Mouse (Mus musculus): ENCODE results near the gene Coasy.

Gene Coasy

GRCm38 (mm10) chr11:101082208-101083082 is at the start of gene Coasy:
Gene Coasy, plus strand, starts transcription at chr11:101082565.
- peak; percentile 87 for DNase-seq

GRCm38 (mm10) chr11:101033856-101034500 is 48.4 kb upstream of the Coasy start:
- DNase-seq, result no peak

GRCm38 (mm10) chr11:101034614-101035327 is 47.6 kb upstream of the Coasy start:
- DNase-seq, result no peak

GRCm38 (mm10) chr11:101035328-101035695 is 47.1 kb upstream of the Coasy start:
- DNase-seq, result no peak

- no peak for DNase-seq
Observed at GRCm38 (mm10) chr11:101037795-101038194, 44.6 kb upstream of the Coasy start.

GRCm38 (mm10) chr11:101045826-101046225 is 36.5 kb upstream of the Coasy start:
- no peak for DNase-seq

GRCm38 (mm10) chr11:101046440-101046839 is 35.9 kb upstream of the Coasy start:
- no peak for DNase-seq

GRCm38 (mm10) chr11:101047502-101047901 is 34.9 kb upstream of the Coasy start:
- no peak for DNase-seq

GRCm38 (mm10) chr11:101050359-101050758 is 32.0 kb upstream of the Coasy start:
- DNase-seq, result peak; percentile 78

GRCm38 (mm10) chr11:101051051-101051493 is 31.3 kb upstream of the Coasy start:
- DNase-seq, result no peak

GRCm38 (mm10) chr11:101051617-101052016 is 30.7 kb upstream of the Coasy start:
- no peak for DNase-seq

GRCm38 (mm10) chr11:101052751-101053473 is 29.5 kb upstream of the Coasy start:
- DNase-seq, result peak; percentile 26

GRCm38 (mm10) chr11:101053974-101054373 is 28.4 kb upstream of the Coasy start:
- DNase-seq, result peak; percentile 39

- DNase-seq, result peak; percentile 21
Observed at GRCm38 (mm10) chr11:101055418-101055817, 26.9 kb upstream of the Coasy start.

- DNase-seq, result peak; percentile 19
Observed at GRCm38 (mm10) chr11:101056885-101057284, 25.5 kb upstream of the Coasy start.

GRCm38 (mm10) chr11:101057860-101058259 is 24.5 kb upstream of the Coasy start:
- DNase-seq, result peak; percentile 93

GRCm38 (mm10) chr11:101058726-101059125 is 23.6 kb upstream of the Coasy start:
- no peak for DNase-seq

GRCm38 (mm10) chr11:101059473-101059872 is 22.9 kb upstream of the Coasy start:
- no peak for DNase-seq

GRCm38 (mm10) chr11:101060126-101060525 is 22.2 kb upstream of the Coasy start:
- peak; percentile 58 for DNase-seq

GRCm38 (mm10) chr11:101061049-101061448 is 21.3 kb upstream of the Coasy start:
- peak; percentile 33 for DNase-seq

- peak; percentile 31 for DNase-seq
Observed at GRCm38 (mm10) chr11:101062165-101062884, 20.0 kb upstream of the Coasy start.
